Mouse (Mus musculus): Measurements from ENCODE around the gene Disp2.

Disp2 gene

DNA sequence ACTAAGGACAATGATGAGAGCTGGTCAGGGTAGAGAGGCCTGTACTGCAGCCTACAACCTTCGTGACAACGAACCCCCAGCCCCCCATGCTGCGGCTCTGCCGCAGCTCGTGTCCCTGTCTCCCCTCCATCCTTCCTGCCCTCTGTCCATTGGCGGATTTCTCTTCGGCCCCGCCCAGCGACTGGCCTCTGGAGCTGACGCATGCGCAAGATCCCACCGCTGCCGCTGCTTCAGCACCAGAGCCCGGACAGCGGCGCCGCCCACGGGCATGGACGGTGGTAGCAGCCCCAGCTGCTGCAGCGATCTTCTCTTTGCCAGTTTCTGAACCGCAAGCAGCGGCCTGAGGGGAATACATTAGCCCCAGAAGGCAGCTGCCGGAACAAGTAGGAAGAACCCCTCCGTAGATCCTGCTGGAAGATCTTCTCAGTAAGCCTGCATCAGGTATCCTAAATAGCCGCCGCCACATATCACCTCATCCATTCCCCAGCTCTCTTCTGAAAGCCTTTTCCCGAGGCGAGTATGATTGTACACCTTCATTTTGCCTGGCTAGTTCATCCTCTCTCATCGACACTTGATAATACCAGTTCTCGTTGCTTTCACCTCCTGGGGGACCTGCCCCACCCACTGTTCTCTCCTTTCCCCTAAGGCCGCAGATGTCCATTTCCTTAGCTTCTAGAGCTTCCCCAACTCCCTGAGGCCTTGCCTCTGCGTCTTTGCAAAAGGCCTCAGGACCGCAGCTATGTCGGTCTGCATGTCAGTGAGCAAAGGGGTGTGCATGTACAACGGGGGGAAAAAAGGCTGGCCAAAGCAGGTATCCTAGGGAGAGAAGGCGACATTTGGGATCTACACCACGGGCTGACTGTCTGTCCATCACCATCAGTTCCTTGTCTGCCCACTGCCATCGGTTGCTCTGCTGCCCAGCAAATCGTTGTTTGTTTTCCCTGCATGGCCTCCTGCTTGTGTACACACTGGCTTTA, at the start of gene Disp2:
Gene Disp2, plus strand, starts transcription at position 216 of the 977 bp plus-strand sequence.
- DNase-seq (ENCODE audit: low spot score in 2 of 2): peak; percentile 64 to 77

DNA sequence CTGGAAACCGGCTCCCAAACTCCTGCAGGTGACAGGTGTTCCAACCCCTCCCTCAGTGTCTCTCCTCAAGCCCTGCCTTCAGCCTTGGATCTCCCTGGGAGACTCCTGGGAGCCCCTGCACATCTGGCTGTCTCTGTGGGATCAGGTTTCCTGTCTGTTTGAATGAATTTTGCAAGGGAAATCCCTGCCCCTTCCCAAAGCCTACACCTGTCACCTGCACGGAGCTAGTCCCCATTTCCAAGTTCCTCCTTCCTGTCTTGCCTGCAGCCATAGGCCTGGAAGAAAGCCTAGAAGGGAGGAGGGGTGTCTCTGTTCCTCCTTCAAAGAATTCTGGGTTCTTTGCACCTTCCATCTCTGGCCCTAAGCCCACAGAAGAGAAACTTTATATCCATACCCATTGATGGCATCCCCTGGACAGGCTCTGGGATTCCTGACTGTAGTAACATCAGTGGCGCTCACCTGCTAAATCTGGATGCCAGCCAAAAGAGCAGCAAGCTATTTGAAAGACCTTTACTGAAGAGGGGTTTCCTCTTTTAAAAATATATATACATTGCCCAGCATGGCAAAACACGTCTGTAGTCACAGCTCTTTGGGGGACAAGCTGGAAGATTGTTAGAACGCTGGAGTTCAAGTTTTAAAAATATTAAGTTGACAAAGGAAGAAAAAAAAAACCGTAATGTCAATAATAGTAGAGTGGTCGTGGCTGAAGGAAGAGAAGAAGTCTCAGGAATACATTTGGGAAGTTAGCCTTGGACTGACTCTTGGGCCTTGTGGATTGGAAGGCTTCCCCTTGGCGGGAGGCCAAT, 49.5 kb upstream of the Disp2 start:
- DNase-seq (ENCODE audit: low spot score in 2 of 2): no peak

- DNase-seq (ENCODE audit: low spot score in 2 of 2): peak; percentile 25 to 51
Observed at GRCm38 (mm10) chr2:118730622-118730915, 49.0 kb upstream of the Disp2 start.

GRCm38 (mm10) chr2:118731981-118732380, 47.5 kb upstream of the Disp2 start:
- no peak for DNase-seq (ENCODE audit: low spot score in 2 of 2)

DNA sequence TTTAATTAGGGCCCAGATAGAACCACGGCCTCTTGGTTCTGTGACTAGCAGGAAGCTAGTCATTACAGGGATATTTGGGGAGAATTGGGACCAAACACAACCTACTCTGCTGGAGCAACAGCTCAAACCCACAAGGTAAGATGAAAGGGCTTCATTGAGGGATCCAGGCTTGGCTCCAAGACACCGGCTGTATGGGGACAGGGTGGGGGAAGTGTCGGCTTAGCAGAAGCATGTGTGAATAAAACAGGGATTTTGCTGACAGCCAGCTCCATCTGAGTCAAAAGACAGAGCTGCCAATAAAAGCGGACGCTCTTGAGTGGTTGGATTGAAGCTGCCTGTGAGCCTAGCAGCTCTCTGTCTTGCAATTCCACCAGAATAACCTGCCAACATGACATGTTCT, 46.2 kb upstream of the Disp2 start:
- no peak for DNase-seq (ENCODE audit: low spot score in 2 of 2)

DNA sequence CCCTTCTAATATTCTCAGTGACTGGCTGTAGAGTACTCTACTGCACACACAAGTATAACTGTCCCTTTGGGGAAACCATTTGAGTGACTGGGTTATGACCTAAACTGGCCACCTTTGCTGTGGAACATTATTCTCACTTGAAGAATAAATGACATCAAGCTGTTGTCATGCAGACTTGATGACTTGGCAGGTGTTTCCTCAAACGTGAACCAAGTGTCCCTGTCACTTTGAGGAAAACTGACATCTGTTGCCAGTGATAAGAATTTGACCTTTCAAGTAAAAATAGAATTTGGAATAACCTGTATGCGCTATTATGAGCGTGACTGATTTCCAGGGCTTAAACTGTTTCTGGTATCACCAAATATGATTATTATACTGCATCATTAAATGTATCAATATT, 39.2 kb upstream of the Disp2 start:
- DNase-seq (ENCODE audit: low spot score in 2 of 2): no peak

DNA sequence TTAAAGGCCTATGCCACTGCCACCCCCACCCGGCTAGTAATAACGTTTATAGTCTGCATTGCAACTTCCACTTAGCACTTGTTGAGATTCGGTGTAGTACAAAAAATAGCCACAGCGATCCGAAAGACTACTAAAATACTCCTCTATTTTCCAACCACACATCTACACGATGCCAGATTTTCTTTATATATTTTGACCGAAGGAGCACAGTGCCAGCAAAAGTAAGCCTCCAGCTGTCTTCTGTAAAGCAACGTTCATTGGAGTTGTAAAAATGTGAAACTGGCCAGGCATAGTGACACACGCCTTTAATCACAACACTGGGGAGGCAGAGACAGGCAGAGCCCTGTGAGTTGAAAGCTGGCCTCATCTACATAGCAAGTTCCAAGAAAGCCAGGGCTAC, 38.3 kb upstream of the Disp2 start:
- no peak for DNase-seq (ENCODE audit: low spot score in 2 of 2)

- peak; percentile 41 to 47 for DNase-seq (ENCODE audit: low spot score in 2 of 2)
Observed at GRCm38 (mm10) chr2:118743261-118743943, 36.1 kb upstream of the Disp2 start.

GRCm38 (mm10) chr2:118744621-118745020, 34.9 kb upstream of the Disp2 start:
- DNase-seq (ENCODE audit: low spot score in 2 of 2): no peak

GRCm38 (mm10) chr2:118745232-118745884, 34.2 kb upstream of the Disp2 start, which contains the start of gene Inafm2:
TSS of gene Inafm2 (plus strand) at chr2:118745758.
- peak; percentile 66 to 81 for DNase-seq (ENCODE audit: low spot score in 2 of 2)

DNA sequence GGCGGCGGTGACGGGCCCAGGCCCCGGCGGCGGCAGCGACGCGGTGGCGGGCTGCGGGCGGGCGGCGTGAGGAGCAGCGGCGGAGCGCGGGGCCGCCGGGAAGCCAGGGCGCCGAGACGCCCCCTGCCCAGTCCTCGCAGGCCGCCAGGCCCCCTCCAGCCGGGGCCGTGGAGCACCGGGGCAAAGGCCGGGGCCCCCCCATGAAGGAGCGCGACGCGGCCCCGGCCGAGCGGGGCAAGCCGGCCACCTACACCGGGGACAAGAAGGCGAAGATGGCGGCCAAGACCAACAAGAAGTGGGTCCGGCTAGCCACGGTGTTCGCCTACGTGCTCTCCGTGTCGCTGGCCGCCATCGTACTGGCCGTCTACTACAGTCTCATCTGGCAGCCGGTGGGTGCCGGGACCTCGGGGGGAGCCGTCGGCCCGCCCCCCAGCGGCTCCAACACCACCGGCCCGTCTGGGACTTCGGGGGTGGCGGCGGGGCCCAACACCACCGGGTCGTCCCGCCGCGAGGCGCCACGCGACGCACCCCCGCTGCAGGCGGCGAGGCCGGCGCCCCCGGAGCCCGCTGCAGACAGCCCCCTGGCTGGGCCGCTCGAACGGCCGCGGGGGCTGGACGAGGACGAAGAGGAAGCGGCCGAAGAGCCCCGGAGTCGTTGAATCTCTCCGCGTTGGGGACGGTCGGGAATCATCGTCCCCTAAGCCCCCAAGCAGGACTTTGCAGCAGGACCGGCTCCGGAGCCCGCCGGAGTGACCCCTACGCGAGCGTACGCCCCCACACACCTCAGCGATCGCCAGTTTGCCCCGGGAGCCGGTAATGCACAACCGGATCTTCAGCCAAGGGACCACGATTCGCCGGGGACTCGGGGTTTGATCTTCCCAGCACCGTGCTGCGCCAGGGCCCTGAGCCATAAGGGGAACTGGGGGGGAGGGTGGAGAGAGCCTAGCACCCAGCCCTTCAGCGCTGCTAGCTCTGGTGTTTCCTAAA, 33.3 kb upstream of the Disp2 start:
- DNase-seq (ENCODE audit: low spot score in 2 of 2): no peak

DNA sequence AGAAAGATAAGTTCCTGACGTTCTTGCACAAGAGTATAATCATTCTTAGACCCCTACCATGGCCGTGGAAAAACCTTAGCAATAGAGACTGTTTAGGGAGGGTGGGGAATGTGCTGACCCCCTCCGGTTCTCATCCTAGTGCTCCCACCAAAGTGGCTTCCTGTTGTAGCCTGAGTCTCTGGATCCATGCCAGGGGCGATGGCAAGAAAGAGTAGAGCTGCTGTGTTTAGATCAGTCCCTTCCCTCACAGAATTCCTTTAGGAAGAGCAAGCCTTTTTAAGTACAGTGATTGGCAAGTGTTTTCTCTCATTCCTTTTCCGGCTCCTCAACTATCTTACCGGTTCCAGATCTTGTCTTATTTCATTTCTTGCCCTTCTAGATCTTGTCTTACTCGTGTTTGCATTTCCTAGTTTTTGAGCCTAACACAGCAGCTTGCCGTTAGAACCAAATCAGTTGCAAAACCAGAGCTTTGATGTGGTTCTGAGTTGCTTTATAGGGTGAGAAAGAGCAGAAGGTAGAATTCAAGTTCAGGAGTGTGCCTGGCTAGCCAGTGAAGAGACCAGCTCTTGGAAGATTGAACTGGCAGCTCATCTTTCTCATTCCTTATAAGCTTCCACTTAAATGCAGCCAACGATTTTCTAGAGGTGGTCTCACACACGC, 32.1 kb upstream of the Disp2 start:
- peak in 1 of 2 experiments; percentile 32 for DNase-seq (ENCODE audit: low spot score in 2 of 2)

- DNase-seq (ENCODE audit: low spot score in 2 of 2): no peak
Observed at GRCm38 (mm10) chr2:118749341-118749884, 30.1 kb upstream of the Disp2 start.

GRCm38 (mm10) chr2:118750476-118750875, 29.0 kb upstream of the Disp2 start:
- no peak for DNase-seq (ENCODE audit: low spot score in 2 of 2)

DNA sequence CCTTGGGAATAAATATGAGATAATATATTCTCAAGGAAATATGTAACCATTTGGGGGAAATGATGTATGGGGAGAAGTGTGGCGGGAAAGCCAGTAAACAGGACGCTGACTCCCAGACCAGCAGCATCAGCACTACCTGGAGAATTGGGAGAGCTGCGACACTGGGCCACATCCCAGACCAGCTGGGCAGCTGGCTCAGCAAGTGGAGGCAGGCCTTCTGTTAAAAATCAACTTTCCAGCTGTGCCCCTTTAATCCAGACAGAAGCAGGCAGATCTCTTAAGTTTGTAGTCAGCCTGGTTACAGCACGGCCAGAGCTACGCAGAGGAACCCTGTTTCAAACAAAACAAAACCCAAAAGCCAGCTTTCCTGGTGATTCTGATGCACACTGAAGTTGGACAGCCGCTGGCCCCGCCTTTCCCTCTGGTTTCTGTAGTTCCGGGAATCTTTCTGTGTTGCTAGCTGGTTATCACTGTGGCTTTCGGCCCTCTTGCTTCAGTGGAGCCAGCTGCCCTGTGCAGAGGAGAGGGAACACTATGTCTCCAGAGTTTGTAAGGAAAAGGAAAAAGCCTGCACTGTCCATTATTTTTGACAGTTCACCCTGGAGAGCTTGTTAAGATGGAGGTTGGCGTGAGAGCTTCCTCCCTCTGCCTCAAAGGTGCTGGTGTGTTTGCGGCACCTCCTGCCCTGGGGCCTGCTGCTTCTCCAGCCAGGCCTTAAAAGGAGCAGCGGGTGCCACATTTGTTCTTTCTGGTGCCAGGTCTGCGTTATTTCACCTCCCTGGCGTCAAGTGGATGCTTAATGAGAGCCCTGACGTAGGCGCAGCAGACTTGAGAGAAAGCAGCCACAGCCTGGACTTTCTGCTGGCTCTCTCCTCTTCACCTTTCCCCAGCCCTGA, 27.4 kb upstream of the Disp2 start:
- no peak for DNase-seq (ENCODE audit: low spot score in 2 of 2)

DNA sequence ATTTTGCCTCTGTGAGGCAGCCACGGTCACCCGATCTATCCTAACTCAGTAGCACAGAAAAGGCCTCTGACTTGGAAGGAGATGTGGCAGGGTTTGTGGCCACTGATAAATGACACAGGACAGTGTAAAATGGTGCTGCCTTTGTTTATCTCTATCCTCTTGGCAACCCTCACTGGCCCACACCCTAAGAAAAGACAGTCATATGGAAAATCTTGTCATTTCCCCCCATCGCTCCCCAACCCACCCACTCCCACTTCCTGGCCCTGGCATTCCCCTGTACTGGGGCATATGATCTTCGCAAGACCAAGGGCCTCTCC, 26.8 kb upstream of the Disp2 start:
- no peak for DNase-seq (ENCODE audit: low spot score in 2 of 2)

DNA sequence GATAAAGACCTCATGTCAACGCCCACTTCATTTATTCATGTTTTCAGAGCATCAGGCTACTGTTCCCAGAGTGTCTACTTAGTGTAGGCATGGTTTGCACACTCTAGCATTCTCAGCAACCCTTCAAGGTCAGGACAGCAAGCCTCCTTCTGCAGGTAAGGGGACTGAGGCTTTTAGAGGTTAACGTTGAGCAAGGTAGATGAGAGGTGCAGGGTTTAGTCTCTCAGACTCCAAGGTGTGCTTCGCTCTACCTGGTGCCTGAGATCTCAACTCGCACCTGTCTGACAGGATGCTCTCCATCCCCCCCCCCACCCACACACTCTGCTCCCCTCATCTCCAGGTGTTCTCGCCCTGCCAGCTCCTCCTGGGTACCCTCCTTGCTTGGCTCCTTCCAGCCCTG, 25.4 kb upstream of the Disp2 start:
- DNase-seq (ENCODE audit: low spot score in 2 of 2): no peak

- no peak for DNase-seq (ENCODE audit: low spot score in 2 of 2)
Observed at GRCm38 (mm10) chr2:118755407-118755806, 24.1 kb upstream of the Disp2 start.

DNA sequence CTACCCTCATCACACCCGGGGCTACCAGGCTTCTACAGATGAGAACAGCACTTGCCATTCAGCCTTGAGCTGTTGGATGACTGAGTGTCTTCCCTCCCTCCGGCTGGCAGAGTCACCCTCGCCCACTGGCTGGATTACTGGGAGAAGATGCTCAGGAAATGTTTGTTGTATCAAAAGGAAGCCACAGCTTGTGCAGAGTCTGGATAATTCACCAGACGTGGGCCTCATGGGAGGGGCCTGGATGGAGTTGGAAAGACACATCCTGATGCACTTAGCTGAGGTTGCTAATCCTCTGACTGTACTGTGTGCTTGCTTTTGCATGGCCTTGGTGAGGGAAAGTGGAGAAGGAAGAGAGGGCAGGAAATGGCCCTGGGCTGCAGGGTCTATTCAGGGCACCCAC, 23.4 kb upstream of the Disp2 start:
- no peak for DNase-seq (ENCODE audit: low spot score in 2 of 2)
